Mouse (Mus musculus): ENCODE data around the gene Extl1. TPM values are rescaled to one million over a fixed set of nuclear protein-coding genes. Genes with fewer than 3 reads are reported as not detected.
"Not testable (repeated sequence)": the region's sequence is repeated elsewhere in the genome, so short reads cannot be mapped to it uniquely, and the experiment has no call there.

The Extl1 gene
- polyA plus RNA-seq (2012): not detected in 2 replicates

GRCm38 (mm10) chr4:134383750-134384149 is at the start of gene Extl1:
Extl1 (minus strand) TSS chr4:134383850.
- H3K4me3 ChIP-seq (replicated peaks); H3K4me1 ChIP-seq (ENCODE audit: control insufficient read depth); H3K27me3 ChIP-seq (ENCODE audit: control insufficient read depth); H3K9me3 ChIP-seq (ENCODE audit: control insufficient read depth, low read length); H3K36me3 ChIP-seq (ENCODE audit: control insufficient read depth): not testable (repeated sequence)

GRCm38 (mm10) chr4:134432686-134433360 is 49.2 kb upstream of the Extl1 start:
- TF ChIP-seq TAL1 (IDR thresholded peaks at IDR 0.05; ENCODE audit: low read length): no peak
- no peak for TF ChIP-seq GATA1 (IDR thresholded peaks at IDR 0.05; ENCODE audit: low read length)
- Histone ChIP-seq H3K9me3 (ENCODE audit: control insufficient read depth, low read length) (no peaks in the 10 kb centered on the region), H3K27me3 (ENCODE audit: control insufficient read depth) (peaks cover 12% of the 10 kb centered on the region), H3K36me3 (ENCODE audit: control insufficient read depth) (no peaks in the 10 kb centered on the region), H3K4me3 (replicated peaks) (no peak overlapping the region), H3K4me1 (ENCODE audit: control insufficient read depth) (no peaks in the 10 kb centered on the region)

GRCm38 (mm10) chr4:134430381-134431004 is 46.8 kb upstream of the Extl1 start:
- Histone ChIP-seq H3K4me3 (replicated peaks) (no peak overlapping the region), H3K4me1 (ENCODE audit: control insufficient read depth) (no peaks in the 10 kb centered on the region), H3K36me3 (ENCODE audit: control insufficient read depth) (no peaks in the 10 kb centered on the region), H3K9me3 (ENCODE audit: control insufficient read depth, low read length) (no peaks in the 10 kb centered on the region), H3K27me3 (ENCODE audit: control insufficient read depth) (peaks cover 6% of the 10 kb centered on the region)
- TF ChIP-seq GATA1 (IDR thresholded peaks at IDR 0.05; ENCODE audit: low read length) (no peak), TAL1 (IDR thresholded peaks at IDR 0.05; ENCODE audit: low read length) (no peak)

GRCm38 (mm10) chr4:134425088-134425487 is 41.4 kb upstream of the Extl1 start:
- TF ChIP-seq GATA1 (IDR thresholded peaks at IDR 0.05; ENCODE audit: low read length) (no peak), TAL1 (IDR thresholded peaks at IDR 0.05; ENCODE audit: low read length) (no peak)
- Histone ChIP-seq H3K4me3 (replicated peaks) (no peak overlapping the region), H3K36me3 (ENCODE audit: control insufficient read depth) (no peaks in the 10 kb centered on the region), H3K4me1 (ENCODE audit: control insufficient read depth) (no peaks in the 10 kb centered on the region), H3K27me3 (ENCODE audit: control insufficient read depth) (no peaks in the 10 kb centered on the region; the same call in 1 of the 2 replicates), H3K9me3 (ENCODE audit: control insufficient read depth, low read length) (no peaks in the 10 kb centered on the region)

GRCm38 (mm10) chr4:134423949-134424348 is 40.3 kb upstream of the Extl1 start:
- H3K4me3 ChIP-seq (replicated peaks): no peak overlapping the region
- no peaks in the 10 kb centered on the region for H3K36me3 ChIP-seq (ENCODE audit: control insufficient read depth)
- no peaks in the 10 kb centered on the region for H3K27me3 ChIP-seq (ENCODE audit: control insufficient read depth)
- TF ChIP-seq TAL1 (IDR thresholded peaks at IDR 0.05; ENCODE audit: low read length): no peak
- no peak for TF ChIP-seq GATA1 (IDR thresholded peaks at IDR 0.05; ENCODE audit: low read length)
- no peaks in the 10 kb centered on the region for H3K9me3 ChIP-seq (ENCODE audit: control insufficient read depth, low read length)
- no peaks in the 10 kb centered on the region for H3K4me1 ChIP-seq (ENCODE audit: control insufficient read depth)

GRCm38 (mm10) chr4:134421971-134422370 is 38.3 kb upstream of the Extl1 start:
- Histone ChIP-seq H3K4me3 (replicated peaks) (no peak overlapping the region), H3K4me1 (ENCODE audit: control insufficient read depth) (no peaks in the 10 kb centered on the region), H3K36me3 (ENCODE audit: control insufficient read depth) (no peaks in the 10 kb centered on the region), H3K27me3 (ENCODE audit: control insufficient read depth) (no peaks in the 10 kb centered on the region), H3K9me3 (ENCODE audit: control insufficient read depth, low read length) (no peaks in the 10 kb centered on the region)
- TF ChIP-seq GATA1 (IDR thresholded peaks at IDR 0.05; ENCODE audit: low read length) (no peak), TAL1 (IDR thresholded peaks at IDR 0.05; ENCODE audit: low read length) (no peak)

GRCm38 (mm10) chr4:134417111-134417510 is 33.5 kb upstream of the Extl1 start:
- no peaks in the 10 kb centered on the region for H3K9me3 ChIP-seq (ENCODE audit: control insufficient read depth, low read length)
- no peaks in the 10 kb centered on the region for H3K36me3 ChIP-seq (ENCODE audit: control insufficient read depth)

GRCm38 (mm10) chr4:134416602-134417001 is 33.0 kb upstream of the Extl1 start:
- no peaks in the 10 kb centered on the region for H3K4me1 ChIP-seq (ENCODE audit: control insufficient read depth)
- H3K9me3 ChIP-seq (ENCODE audit: control insufficient read depth, low read length): no peaks in the 10 kb centered on the region
- TF ChIP-seq GATA1 (IDR thresholded peaks at IDR 0.05; ENCODE audit: low read length) (no peak), TAL1 (IDR thresholded peaks at IDR 0.05; ENCODE audit: low read length) (no peak)
- no peaks in the 10 kb centered on the region for H3K36me3 ChIP-seq (ENCODE audit: control insufficient read depth)
- no peak overlapping the region for H3K4me3 ChIP-seq (replicated peaks)
- H3K27me3 ChIP-seq (ENCODE audit: control insufficient read depth): no peaks in the 10 kb centered on the region

More at GRCm38 (mm10) chr4:134417111-134417510, 33.5 kb upstream of the Extl1 start:
- no peaks in the 10 kb centered on the region for H3K4me1 ChIP-seq (ENCODE audit: control insufficient read depth)
- no peaks in the 10 kb centered on the region for H3K27me3 ChIP-seq (ENCODE audit: control insufficient read depth)
- no peak overlapping the region for H3K4me3 ChIP-seq (replicated peaks)
- TF ChIP-seq TAL1 (IDR thresholded peaks at IDR 0.05; ENCODE audit: low read length): no peak
- no peak for TF ChIP-seq GATA1 (IDR thresholded peaks at IDR 0.05; ENCODE audit: low read length)

GRCm38 (mm10) chr4:134416177-134416576 is 32.5 kb upstream of the Extl1 start:
- no peaks in the 10 kb centered on the region for H3K4me1 ChIP-seq (ENCODE audit: control insufficient read depth)
- no peaks in the 10 kb centered on the region for H3K9me3 ChIP-seq (ENCODE audit: control insufficient read depth, low read length)
- H3K36me3 ChIP-seq (ENCODE audit: control insufficient read depth): no peaks in the 10 kb centered on the region
- H3K4me3 ChIP-seq (replicated peaks): no peak overlapping the region
- TF ChIP-seq TAL1 (IDR thresholded peaks at IDR 0.05; ENCODE audit: low read length): no peak
- no peak for TF ChIP-seq GATA1 (IDR thresholded peaks at IDR 0.05; ENCODE audit: low read length)
- H3K27me3 ChIP-seq (ENCODE audit: control insufficient read depth): no peaks in the 10 kb centered on the region
